Mouse (Mus musculus) kidney, adult 11 months (tissue): ENCODE data around the gene Frmd8.
"Not testable (repeated sequence)": the region's sequence is repeated elsewhere in the genome, so short reads cannot be mapped to it uniquely, and the experiment has no call there.

Source experiments
- DNase-seq: peaks from one replicate; pipeline ENCODE4 v3.0.0; 2022

The Frmd8 gene

DNA sequence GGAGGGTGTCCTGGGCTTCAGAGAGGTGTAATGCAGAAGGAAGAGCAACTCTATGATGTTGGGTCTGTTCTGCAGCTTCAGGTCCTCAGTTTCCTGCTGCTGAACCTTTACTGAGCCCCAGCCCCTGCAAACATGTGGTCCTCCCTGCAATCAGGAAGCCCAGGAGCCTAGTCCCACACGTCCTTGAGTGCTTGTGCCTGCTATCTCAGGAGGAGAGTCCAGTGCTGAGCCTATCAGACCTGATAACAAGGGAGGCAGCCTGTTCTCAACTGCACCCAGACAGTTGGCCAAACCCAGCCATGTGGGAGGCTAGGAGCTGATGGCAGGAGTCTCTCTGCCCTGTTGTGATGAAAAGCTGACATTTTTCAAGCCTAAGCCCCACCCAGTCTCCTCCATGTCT is 8.9 kb upstream of the Frmd8 start:
- DNase-seq: no peak

DNA sequence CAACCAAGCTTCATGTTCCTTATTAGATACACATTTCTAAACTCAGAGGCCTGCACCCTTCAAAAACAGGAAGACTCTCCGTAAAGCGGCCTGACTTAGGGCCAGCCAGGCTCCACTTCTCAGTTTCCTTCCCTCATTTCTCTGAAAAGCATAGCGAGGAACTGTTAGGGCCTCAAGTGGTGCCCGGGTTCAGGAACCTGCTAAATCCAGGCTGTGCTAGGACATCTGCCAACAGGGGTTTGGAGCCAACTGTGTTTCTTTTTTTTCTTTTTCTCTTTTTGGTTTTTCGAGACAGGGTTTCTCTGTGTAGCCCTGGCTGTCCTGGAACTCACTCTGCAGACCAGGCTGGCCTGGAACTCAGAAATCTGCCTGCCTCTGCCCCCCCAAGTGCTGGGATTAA is 7.0 kb upstream of the Frmd8 start:
- DNase-seq: not testable (repeated sequence)

DNA sequence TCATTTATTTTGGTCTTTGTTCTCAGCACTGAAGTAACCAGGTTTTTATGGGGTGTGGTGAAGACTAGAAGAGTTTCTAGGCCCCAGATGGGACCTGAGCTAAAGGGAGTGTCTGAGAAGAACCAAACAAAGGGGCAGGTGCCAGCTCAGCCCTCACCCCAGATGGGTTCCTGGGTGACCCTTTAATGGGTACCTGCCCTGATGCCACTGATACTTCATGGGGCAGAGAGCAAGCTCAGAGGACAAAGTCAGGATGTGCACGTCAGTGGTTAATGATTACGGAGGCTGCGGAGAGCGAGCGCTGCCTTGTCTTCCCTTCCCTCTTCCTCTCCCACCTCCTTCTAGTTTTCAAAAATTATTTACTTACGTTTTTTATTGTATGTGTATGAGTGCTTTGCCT is 6.1 kb upstream of the Frmd8 start:
- peak; percentile 73 for DNase-seq

DNA sequence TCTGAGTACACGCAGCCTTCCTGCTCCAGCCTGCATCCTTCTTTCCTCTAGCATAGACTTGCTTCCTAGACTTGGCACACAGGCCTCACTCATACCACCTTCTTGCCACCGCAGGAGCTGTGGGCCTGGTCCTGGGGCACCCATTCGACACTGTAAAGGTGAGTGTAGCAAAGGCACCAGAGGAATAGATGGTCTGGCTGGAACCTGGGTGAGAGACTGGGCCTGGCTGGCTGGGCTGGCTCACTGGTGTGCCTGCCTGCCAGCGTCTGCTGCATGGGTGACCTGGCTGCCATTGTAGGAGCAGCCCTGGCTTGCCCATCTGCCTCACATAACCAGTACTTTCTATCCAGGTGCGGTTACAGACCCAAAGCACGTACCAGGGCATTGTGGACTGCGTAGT is 4.7 kb upstream of the Frmd8 start:
- DNase-seq: no peak

DNA sequence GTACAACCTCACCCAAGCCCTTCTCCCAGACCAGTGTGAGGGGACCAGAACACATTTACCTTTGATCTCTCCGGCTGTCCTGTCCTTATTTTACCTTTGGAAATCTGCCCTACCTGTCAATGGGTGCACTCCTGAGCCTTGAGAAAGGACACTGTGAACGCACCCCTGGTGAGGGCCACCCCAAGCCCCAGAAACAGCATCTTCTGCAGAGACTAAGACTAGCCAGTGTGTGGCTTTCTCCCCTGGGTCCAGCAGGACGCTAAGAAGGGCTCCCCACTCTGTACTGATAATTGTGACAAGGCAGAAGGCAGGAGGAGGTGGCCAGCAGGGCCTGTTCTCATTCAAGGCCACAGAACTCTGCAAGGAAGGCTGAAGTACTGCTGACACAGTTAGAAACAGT is 3.8 kb upstream of the Frmd8 start:
- no peak for DNase-seq

DNA sequence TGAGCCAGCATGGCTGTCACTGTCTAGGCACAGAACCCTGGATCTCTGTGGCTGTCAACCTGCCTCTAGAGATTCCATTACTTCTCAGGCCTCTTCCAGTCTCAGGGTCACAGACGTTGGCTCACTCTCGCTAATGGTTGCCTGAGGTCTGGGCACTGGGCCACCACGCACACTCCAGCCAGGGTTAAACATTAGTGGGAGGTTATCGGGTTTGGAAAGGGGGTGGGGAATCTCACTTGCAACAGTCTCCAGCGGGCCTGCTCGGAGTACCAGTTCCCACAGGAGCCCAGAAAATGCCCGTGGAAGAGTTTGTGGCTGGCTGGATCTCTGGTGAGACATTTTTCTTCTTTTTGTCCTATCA is 3.3 kb upstream of the Frmd8 start:
- DNase-seq: peak; percentile 94

DNA sequence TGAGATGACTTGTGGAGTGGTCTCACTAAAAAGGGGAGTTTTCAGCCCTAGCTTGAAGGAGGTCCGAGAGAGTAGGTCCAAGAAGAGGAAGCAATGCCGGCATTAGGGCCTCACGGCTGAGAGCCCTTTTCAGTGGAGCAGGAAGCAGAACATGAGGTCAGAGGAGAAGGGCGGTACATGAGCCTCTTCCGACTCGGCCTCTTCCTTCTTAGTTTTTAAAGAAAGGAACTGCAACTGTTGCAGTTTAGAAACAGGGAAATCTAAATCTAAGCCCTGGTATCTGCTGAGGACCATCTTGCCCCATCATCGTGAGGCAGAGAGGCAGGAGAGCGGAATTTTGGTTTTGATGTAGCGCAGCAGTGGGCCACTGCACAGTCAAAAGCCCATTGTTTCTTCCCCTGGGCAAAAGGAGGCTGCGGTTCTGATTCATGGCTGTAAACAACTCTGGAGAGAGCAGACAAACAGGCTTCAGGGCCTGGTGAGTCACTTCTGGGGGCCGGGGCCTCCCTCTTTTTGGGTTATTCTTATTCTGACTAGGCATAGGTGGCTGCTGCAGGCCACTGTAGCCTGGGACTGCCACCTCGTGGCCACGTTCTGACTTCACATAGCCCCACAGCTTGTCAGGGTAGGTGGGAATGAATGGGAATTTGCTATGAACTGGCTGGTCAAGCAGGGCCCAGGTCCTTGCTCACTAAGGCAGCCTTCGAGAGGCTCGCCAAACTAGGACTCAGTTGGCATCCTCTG is 2.7 kb upstream of the Frmd8 start, which contains the start of gene Slc25a45:
Gene Slc25a45 (plus strand): TSS at position 191 of the 744 bp plus-strand sequence.
- DNase-seq: peak; percentile 48

DNA sequence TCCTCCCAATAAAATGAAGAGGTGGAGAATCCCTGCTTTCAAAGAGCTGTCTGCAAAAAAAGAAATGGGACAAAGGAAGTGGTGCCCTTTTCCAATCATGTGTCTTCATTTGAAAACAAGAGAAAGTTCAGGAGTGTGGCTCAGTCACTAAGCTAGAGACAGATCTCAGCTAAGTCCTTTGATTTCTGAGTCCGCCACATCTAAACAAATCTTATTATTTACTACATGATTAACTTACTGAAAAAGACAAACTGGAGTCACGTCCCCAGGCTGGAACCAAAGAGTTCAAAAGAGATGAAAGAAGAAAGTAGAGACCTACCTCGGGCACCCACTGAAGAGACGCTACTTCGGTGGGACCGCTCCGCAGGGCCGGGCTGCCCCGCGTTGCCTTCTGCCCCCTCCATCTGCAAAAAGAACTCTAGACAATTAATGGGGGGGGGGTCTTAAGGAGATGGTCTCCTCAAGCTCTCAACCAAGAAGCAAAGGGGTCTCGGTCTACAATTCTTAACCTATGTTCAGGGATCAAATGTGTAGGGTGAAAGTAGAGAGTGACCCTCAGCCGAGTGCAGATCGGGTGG is 594 bp downstream of the Frmd8 start:
- DNase-seq: no peak

DNA sequence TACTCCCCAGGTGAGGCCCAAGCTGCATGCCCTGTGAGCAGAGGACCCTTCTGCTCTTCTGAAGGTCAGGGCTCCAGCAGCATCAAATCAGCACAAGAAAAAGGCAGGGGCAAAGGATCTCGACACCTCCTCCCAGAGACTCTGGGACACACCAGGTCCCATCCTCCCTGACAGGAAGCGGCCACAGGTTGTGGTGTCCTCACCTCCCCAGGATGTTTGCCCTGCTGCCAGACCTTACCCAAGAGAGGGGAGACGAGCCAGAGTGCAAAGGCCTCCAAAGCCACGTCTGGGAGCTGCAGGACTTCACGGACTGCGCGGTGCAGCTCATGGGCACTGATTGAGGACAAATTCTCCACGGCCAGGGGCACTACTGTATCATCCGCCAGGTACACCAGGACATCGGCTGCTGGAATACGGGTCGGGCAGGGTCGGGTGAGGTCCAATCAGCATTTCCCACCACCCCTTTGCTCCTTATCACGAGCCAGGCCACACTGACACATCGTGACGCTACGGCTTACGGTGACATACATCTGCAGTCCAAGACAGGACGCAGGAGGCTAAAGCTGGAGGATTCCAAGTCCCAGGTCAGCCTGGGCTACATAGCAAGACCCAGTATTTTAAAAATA is 2.0 kb downstream of the Frmd8 start:
- no peak for DNase-seq

DNA sequence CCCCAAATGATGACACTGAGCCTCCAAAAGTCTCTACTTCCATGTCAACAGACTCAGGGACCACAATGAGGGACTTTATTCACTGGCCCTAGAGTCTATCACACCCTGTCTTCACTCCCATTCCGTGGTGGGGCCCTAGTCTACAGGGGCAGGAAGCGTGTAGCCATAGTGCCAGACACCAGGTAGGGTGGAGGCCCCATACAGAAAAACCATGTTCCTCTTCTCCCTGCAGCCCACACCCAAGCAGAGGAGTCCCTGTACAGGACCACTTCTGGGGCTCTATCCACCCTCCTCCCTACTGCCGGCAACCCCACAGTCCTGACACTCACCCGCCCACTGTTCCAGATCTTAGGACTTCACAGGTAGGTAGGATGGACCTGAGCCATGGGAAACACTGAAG is 2.5 kb downstream of the Frmd8 start:
- no peak for DNase-seq

DNA sequence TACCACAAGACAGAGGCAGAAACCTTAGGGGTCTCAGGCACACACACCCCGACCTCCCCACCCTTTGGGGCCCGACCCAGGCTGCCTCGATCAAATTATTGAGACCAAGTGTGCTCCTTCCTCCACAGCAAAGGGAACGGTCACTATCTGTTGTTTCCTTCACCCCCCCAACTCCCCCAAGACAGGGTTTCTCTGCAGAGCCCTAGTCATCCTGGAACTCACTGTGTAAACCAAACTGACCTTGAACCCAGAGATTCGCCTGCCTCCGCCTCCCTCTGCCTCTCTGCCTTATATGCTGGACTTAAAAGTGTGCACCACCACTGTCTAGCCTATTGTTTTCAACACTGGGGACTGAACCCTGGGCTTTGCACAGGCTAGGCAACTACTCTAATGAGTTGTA is 3.4 kb downstream of the Frmd8 start:
- DNase-seq: no peak

DNA sequence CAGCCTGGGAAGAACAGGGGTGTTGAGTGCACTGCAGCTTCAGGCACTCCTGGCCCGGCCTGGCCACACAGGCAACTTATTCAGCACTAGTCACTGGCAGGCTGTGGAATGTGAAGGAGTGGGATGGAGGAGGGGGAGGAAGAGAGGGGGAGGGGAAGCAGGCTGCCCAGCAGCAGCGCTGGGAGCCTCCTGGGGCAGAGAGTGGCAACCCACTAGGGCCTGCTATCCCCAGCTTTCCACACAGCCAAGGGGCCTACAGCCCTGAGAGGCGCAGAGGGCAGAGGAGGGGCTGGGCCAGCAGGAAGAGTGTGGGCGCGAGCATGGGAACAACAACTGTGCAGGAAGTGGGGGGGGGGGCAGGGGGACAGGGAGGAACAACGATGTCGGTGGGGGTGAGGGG is 3.8 kb downstream of the Frmd8 start:
- DNase-seq: no peak

DNA sequence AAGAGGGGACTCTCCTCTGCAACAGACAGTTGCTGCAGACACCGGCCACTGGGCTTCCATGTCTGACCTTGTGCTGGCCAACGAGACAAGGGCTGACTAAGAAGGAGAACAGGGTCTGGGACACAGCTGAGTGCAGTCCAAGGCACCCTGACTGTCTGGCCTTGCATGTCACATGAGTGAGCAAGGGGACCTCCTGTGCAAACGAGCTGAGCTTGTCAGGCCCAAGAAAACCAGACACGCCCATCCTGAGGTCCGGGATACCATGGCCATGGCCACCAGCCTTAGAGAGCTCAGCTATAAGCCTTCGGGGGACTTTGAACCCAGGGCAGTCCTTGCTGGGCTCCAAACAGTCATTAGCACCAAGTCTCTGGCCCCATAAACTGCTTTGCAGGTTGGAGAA is 7.0 kb downstream of the Frmd8 start:
- no peak for DNase-seq

DNA sequence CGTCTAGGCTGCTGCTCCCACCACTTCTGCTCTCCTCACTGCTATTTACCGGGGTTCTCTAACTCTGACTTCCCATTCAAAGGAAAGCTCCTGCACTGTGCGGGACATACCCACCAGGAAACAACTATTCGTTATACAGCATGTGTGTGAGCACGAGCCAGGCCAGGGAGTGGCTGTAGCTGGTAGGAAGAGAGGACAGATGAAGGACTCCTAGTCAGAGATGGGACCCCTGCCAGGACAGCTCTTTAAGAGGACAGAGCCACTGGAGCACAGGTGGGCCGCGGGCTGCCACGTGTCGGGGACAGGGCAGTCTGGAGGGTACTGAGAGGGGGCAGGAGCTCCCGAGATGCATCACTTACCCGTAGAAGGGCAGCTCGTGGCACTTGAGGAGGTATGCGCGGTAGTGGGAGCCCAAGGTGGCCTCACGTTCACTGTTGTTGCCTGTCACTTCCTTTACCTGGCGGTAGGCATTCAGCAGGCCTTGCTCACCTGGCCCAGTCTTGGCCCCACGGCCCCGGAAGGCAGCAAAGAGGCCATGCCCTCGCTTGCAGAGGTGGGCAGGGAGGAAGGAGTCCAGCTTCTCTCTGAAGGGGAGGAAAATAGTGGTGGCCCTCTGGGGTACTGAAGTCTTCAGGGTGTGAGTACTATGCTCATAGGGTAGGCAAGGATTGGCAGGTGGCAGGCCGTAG is 10.2 kb downstream of the Frmd8 start:
- DNase-seq: no peak

DNA sequence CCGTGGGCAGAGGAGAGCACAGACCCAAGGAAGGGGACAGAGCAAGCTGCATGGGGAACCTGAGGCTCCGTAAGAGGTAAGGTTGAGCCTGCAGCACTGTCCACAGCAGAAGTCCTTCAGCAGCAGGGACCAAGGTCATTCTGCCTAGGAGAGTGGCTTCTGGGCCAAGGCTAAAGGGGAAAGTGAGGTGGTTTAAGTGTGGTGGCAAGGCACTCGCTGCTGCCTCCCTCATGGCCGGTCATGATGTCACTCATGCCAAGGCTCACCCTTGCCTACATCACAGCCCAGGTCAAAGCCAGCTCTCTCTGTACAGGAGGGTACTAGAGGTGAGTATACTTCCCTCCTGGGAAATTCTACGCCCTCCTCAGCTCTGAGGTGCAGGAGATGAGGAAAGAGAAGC is 11.3 kb downstream of the Frmd8 start:
- DNase-seq: no peak

DNA sequence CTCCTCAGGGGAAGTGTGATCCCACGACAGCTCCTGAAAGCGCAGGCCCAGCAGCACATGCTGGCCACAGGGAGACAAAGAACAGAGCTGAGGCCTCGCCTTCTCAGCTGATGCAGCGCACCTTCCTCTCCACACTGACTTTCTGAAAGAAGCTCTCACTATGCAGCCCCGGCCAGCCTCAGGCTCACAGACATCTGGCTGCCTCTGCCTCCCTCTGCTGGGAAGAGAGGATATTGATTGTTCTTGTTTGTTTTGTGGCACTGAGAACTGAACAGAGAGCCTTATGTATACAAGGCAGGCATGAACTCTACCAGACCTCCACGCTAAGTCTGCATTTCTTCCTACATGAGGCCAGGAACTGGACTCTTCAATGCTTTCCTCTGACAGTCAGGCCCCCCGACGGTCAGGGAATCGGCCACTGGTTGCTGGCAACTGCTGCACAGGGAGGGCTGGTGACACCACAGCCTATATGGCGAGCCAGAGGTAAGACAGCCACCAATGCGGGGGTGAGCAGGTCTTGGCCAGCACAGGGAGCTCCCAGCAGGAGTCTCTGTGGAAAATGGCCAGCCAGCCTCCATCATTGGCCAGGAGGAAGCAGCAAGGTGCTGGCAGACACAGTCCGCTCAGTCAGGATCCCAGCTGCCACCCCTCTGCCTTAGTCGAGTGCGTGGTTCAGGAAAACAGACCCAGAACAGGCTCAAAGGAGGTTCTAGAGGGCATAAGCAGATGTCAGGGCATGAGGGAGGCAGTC is 12.6 kb downstream of the Frmd8 start:
- no peak for DNase-seq

DNA sequence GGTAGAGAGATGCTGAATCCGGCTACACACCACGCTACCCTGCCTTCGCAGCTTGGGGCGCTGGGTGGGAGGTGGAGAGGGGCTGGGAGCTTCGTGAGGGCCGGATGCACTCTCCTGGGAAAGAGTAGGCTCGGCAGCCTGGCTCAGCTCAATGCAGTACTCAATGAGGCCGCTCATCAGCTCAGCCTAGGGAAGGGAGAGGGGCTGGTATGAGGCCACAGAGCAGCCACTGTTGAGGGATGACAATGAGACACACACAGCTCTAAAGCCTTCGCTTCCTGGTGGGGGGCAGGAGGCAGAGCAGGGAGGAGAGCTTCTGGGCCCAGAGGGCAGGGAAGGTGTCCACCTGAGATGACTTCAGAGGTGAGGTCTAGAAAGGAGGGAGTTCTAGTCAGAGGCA is 18.5 kb downstream of the Frmd8 start:
- DNase-seq: no peak

DNA sequence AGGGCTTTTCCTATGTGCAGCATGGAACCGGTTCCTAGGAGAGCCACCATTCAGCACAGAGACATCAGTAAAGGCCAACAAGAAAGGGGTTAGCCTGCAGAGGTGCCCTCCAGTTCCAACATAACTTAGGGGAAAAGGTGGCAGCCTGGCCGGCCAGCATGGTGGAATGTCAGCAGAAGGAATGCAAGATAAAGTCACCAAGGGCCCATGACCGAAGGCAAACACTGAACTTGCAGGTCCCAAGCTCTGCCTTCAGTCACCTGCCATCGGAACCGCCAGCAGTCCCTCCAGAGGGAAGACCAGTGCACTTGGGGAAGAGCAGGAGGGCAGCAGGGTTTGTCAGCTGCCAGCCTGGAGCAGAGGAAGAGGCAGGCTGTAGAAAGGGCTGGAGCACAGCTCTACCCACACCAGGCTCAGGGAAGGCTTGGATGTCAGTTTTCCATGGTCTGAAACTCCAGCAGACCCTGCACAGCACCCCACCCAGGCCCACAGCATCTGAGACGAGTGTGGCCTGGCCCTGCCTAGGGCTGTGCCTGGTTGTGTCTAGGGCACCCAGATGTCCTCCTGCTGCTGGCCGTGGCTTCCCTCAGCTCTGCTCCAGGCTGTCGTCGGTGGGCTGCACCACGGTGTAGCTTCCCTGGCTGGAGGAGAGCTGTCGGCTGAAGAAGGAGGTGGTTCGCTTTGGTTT is 22.9 kb downstream of the Frmd8 start:
- DNase-seq: no peak

DNA sequence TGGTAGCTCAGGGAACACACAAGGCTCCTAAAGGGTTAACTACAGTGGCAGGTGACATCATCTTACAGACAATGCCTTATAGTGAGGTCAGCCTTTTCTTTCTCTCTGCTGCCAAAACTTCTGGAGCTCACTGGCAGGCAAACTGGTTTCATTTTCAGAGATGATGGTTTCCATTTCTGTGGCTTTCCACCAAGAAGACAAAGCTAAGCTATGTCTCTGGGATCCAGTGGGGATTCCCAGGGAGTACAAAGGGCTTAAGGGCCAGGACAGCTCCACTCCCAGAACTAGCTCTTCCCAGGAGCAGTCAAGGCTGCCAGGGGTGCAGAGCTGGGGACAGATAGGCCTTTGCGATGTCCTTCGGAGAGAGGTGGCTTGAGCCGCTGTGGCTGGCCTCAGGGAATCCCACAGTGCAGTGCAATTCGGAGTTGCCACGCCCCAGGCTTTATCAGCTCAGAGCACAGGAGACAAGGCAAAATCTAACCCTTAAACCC is 23.5 kb downstream of the Frmd8 start:
- no peak for DNase-seq

DNA sequence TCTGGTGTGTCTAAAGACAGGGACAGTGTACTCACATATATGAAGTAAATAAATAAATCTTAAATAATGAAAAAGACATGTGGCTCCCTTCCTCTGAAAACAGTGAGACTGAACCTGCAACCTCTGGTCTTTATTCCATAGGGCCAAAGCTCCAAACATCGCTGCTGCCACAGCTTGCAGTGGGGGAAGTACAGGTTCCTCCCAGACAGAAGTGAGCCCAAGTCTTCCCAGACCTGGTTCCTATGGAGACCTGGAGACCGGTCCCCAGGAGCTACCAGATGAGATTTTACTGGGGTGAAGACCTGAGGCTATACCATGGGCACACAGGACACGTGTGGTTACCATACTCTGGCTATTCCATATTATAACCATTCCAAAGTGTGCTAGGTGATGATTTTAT is 24.2 kb downstream of the Frmd8 start:
- DNase-seq: no peak

DNA sequence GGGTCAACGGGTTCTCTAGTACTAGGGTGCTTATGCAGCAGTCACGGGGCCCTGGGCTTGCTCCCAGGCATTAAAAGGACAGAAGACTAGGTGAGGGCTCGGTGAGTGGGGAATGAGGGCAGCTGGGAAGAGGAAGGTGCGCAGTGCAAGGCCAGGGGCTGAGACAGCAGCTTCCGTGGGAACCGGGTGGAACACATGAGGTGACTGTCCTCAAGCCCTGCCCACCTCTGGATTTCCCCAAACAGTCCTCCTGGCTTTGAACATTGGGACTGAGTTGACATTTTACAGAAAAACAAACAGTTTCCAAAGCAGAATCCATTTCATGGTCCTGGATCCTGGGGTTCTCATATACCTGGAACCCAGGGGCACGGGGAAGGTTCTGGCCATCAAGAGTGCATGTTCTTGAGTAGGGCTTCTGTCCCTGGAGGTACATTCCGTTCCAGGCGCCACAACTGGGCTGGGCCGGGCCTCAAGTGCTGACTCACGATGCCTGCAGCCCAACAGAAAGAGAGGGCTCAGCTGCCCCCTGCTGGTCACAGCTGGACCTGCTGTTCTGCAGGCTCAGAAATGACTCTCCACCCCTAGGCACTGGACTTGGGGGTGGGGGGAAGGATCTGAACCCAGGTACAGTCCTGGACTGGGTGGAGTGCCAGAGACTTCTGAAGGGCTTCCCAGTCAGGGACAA is 25.1 kb downstream of the Frmd8 start:
- DNase-seq: peak; percentile 94
